Comparison of ENCODE assay signal across 8 mouse cellular contexts in the genomic region with DNA sequence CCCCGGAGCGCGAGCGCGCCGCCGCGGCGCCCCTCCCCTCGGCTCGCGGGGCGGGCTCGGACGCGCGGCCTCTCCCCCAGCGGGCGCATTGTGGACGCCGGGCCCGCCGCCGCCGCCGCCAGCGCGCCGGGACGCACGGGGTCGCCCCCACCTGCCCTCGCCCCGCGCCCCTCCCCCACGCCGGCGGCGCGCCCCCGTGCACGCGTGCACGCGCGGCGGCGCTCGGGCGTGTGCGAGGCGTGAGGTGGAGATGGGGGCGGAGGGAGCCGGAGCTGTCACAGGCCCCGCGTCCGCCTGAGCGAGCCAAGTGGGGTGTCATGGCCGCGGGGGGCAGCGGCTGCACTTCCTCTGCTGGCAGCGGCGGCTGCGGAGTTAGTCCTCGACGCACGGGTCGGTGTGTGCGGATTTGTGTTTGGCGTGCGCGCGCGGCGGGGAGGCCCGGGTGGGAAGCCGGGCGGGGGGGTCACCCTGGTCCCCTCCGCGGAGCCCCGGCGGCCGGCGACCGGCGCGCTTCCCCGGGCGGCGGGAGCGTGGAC. TPM values are rescaled to one million over a fixed set of nuclear protein-coding genes. Genes with fewer than 3 reads are reported as not detected.
DNase-seq lines count a peak whose midpoint lies in the region; ATAC-seq lines count a peak whose summit lies in the region.

No protein-coding gene starts in this region.

- peak overlapping the region; percentile 95 for H3K9ac ChIP-seq in hindbrain, embryonic 12.5 days

- DNase-seq in NIH3T3 (ENCODE audit: low read depth) = peak; percentile 88
- DNase-seq in cerebellum, adult 9-10 months = peak; percentile 81
- peak; percentile 67 to 73 for DNase-seq in layer of hippocampus, postnatal 14 days (ENCODE audit: low spot score in 2 of 2)
- DNase-seq in lung, postnatal 10 days = peak; percentile 86
- DNase-seq in retina, embryonic 14.5 days (ENCODE audit: low spot score) = peak; percentile 80
- peak; percentile 87 for DNase-seq in thymus, postnatal 4 days

- H3K27me3 ChIP-seq in hindbrain, embryonic 12.5 days = 0 out of 2 replicates have a peak, but pooled peaks cover 3% of the 10 kb centered on the region

- WGBS in hindbrain, embryonic 12.5 days = 1% methylated on average over 46 of the region's 91 CpGs

- no peaks in the 10 kb centered on the region for H3K36me3 ChIP-seq in hindbrain, embryonic 12.5 days

- H3K4me2 ChIP-seq in hindbrain, embryonic 12.5 days (replicated peaks) = peak overlapping the region; percentile 65

- peaks cover 25% of the 10 kb centered on the region for H3K4me1 ChIP-seq in hindbrain, embryonic 12.5 days

- H3K9me3 ChIP-seq in hindbrain, embryonic 12.5 days (replicated peaks) = no peaks in the 10 kb centered on the region

- ATAC-seq in frontal cortex, adult (ENCODE audit: low TSS enrichment) = peak; percentile 60
- ATAC-seq in hindbrain, embryonic 12.5 days (ENCODE audit: low FRiP score) = peak; percentile 83

- peak overlapping the region; percentile 89 for H3K4me3 ChIP-seq in hindbrain, embryonic 12.5 days

- peak overlapping the region; percentile 99 for H3K27ac ChIP-seq in hindbrain, embryonic 12.5 days

RNA-seq across cellular contexts. Expression of a gene that starts 0.5 kb away (rescaled TPM):
- polyA plus RNA-seq in hindbrain, embryonic 12.5 days (2016; fragmentation: Nextera tagmentation; extraction: Ambion mirVana) = 37.2 and 40.5 TPM in 2 replicates
- total RNA-seq in layer of hippocampus, postnatal 14 days (2021) = 10 to 100 TPM; 15.8 to 16.8 TPM

Comparison
In these comparisons a context has a peak if more than half of its experiments do, and no peak if none do; other contexts are left out.
1. Peak in every context shown above with its lines: DNase-seq, ATAC-seq, H3K4me3 ChIP-seq and H3K27ac ChIP-seq.